Mouse (Mus musculus) lung, postnatal 0 days (tissue): ENCODE measurements around the gene Nelfe.

ENCODE experiments used
- CTCF ChIP-seq: IDR thresholded peaks from 2 replicates; pipeline ENCODE4 v1.5.1; 2016; ENCODE audit warnings: antibody characterized with exemption, mild to moderate bottlenecking
- EP300 ChIP-seq: IDR thresholded peaks from 2 replicates; pipeline ENCODE4 v1.6.1; 2016; ENCODE audit warnings: antibody characterized with exemption, mild to moderate bottlenecking, control low read depth

- no peak for TF ChIP-seq EP300
- TF ChIP-seq CTCF = no peak
These were observed 31.0 kb downstream of the Nelfe start for GRCm38 (mm10) chr17:34881166-34881565.
